Mouse (Mus musculus) MEL (cell line): ENCODE results near the gene Srsf7.

Source experiments
- CTCF ChIP-seq, 3 experiments: IDR thresholded peaks in 2 of 3; conservative IDR thresholded peaks in 1 of 3; 2 replicates each; pipeline ENCODE4 v1.5.1; 2011 to 2012; ENCODE audit warnings: low read length in 3 of 3, low read depth in 2 of 3, mild to moderate bottlenecking in 2 of 3, improper control_type of control experiment in 1 of 3, inconsistent platforms in 1 of 3, mixed read lengths in 1 of 3, moderate library complexity in 1 of 3; ENCODE audit not compliant: control insufficient read depth in 1 of 3, insufficient read depth in 1 of 3, poor library complexity in 1 of 3, severe bottlenecking in 1 of 3
- EP300 ChIP-seq, 2 experiments: IDR thresholded peaks; 2 replicates each; pipeline ENCODE4 v1.6.1; 2011; ENCODE audit warnings: improper control_type of control experiment in 2 of 2, low read length in 2 of 2, low read depth in 1 of 2, mild to moderate bottlenecking in 1 of 2
- HCFC1 ChIP-seq: IDR thresholded peaks from 2 replicates; pipeline ENCODE4 v1.6.1; 2012; ENCODE audit warnings: low read depth, mild to moderate bottlenecking, inconsistent platforms, low read length, improper control_type of control experiment, moderate library complexity
- MAX ChIP-seq: IDR thresholded peaks from 2 replicates; pipeline ENCODE4 v1.6.1; 2011; ENCODE audit warnings: low read length, improper control_type of control experiment
- MAZ ChIP-seq: IDR thresholded peaks from 2 replicates; pipeline ENCODE4 v1.6.1; 2012; ENCODE audit warnings: low read depth, mild to moderate bottlenecking, inconsistent platforms, low read length, improper control_type of control experiment
- MXI1 ChIP-seq: IDR thresholded peaks from 2 replicates; pipeline ENCODE4 v1.6.1; 2011; ENCODE audit warnings: mild to moderate bottlenecking, low read depth, low read length, improper control_type of control experiment
- MYC ChIP-seq: IDR thresholded peaks from 2 replicates; pipeline ENCODE4 v1.6.1; 2011; ENCODE audit warnings: low read depth, mild to moderate bottlenecking, low read length, improper control_type of control experiment, moderate library complexity
- NRF1 ChIP-seq: IDR thresholded peaks from 2 replicates; pipeline ENCODE4 v1.6.1; 2014; ENCODE audit warnings: low read depth, mild to moderate bottlenecking, inconsistent platforms, low read length, improper control_type of control experiment, moderate library complexity; ENCODE audit not compliant: poor library complexity, insufficient read depth, severe bottlenecking
- POLR2A ChIP-seq, 2 experiments: IDR thresholded peaks; 2 replicates each; pipeline ENCODE4 v1.6.1; 2011 to 2012; ENCODE audit warnings: low read length in 2 of 2, mild to moderate bottlenecking in 2 of 2, control low read depth in 1 of 2, improper control_type of control experiment in 1 of 2, low read depth in 1 of 2, moderate library complexity in 1 of 2; ENCODE audit not compliant: control insufficient read depth in 1 of 2, insufficient read depth in 1 of 2, poor library complexity in 1 of 2
- TBP ChIP-seq: IDR thresholded peaks from 2 replicates; pipeline ENCODE4 v1.8.0; 2011; ENCODE audit warnings: low read depth, low read length, improper control_type of control experiment
- TCF12 ChIP-seq: IDR thresholded peaks from 2 replicates; pipeline ENCODE4 v1.6.1; 2014; ENCODE audit warnings: low read depth, mild to moderate bottlenecking, inconsistent platforms, low read length, improper control_type of control experiment, moderate library complexity
- USF1 ChIP-seq: IDR thresholded peaks from 2 replicates; pipeline ENCODE4 v1.6.1; 2014; ENCODE audit warnings: low read depth, mild to moderate bottlenecking, inconsistent platforms, low read length, improper control_type of control experiment, moderate library complexity

- TF ChIP-seq NRF1 = no peak
- TF ChIP-seq MAX = no peak
- TF ChIP-seq POLR2A (IDR thresholded peaks at IDR 0.05; ENCODE audit: control insufficient read depth in 1 of 2, insufficient read depth in 1 of 2, low read depth in 1 of 2, low read length in 2 of 2, poor library complexity in 1 of 2) = no peak
- no peak for TF ChIP-seq MAZ
- TF ChIP-seq HCFC1 = no peak
- TF ChIP-seq CTCF (IDR thresholded peaks at IDR 0.05 in 2 of 3, conservative IDR thresholded peaks at IDR 0.05 in 1 of 3; ENCODE audit: control insufficient read depth in 1 of 3, insufficient read depth in 1 of 3, low read depth in 2 of 3, low read length in 3 of 3, poor library complexity in 1 of 3, severe bottlenecking in 1 of 3) = no peak
- no peak for TF ChIP-seq MXI1
- TF ChIP-seq TBP = no peak
- no peak for TF ChIP-seq USF1
- no peak for TF ChIP-seq EP300 (IDR thresholded peaks at IDR 0.05; ENCODE audit: low read depth in 1 of 2, low read length in 2 of 2)
- TF ChIP-seq MYC = no peak
- TF ChIP-seq TCF12 = no peak
These were observed 16.7 kb upstream of the Srsf7 start for GRCm38 (mm10) chr17:80223829-80224228.
